Mouse (Mus musculus) telencephalon, adult 2 months (tissue): ENCODE measurements around the gene Gas2l1.
A peak's percentile ranks its signal among the peaks of the same experiment; 100 is the strongest.
"Not testable (repeated sequence)": the region's sequence is repeated elsewhere in the genome, so short reads cannot be mapped to it uniquely, and the experiment has no call there.

Experiments used
- DNase-seq: peaks from one replicate; pipeline ENCODE4 v3.0.0-alpha.2; 2011; ENCODE audit warnings: low read depth, low spot score

The Gas2l1 gene

DNA sequence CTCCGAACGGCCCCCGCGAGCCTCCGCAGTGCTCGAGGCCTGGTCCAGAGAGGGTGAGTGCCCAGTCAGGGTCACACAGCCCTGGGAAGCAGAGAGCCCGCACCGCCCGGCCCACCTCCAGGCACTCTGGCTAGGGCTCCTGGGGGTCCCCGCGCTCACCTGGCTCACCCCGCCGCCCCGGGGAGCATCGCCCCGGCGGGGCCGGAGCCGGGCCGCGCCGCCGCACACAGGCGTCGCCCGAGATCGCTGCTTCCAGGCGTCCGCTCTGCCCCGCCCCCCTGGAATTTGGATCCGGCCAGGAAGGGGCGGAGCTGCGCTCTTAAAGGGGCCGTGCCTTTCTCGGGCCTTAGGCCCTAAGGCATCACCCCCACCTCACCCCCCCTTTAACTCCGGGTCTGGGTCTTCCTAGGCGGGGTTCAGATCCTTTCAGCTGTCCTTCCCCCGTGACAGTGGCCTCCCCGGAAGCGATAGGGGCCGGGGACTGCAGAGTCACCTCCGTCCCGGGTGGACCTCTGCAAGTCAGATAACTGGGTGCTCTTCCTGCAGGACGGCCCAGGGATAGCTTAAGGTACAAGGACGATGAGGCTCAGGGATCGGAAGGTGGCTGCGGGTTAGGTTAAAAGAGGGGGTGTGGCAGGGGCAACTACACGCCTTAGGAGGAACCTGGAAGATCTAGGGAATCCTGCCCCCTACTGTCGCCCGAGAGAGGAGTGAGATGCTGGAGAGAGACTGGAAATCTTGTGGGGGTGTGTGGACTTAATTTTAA, at the start of gene Gas2l1:
Gas2l1 (minus strand) TSS at position 272 of the 766 bp plus-strand sequence.
- peak; percentile 93 for DNase-seq

DNA sequence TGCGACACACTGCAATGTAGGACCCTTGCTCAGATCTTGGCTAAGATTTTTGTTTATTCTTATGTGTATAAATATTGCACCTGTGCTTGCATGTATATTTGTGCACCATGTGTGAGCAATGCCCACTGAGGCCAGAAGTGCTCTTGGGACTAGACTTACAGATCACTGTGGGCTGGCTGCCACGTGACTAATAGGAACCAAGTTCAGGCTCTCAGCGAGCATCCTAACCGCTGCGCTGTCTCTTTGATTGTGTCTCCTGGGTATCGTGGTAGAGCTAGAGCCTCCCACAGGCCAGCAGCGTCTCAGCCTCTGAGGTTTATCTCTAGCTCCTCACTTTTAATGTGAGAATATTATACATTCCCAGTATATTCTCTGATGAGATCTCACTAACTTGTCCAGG, 48.5 kb upstream of the Gas2l1 start:
- DNase-seq: no peak

DNA sequence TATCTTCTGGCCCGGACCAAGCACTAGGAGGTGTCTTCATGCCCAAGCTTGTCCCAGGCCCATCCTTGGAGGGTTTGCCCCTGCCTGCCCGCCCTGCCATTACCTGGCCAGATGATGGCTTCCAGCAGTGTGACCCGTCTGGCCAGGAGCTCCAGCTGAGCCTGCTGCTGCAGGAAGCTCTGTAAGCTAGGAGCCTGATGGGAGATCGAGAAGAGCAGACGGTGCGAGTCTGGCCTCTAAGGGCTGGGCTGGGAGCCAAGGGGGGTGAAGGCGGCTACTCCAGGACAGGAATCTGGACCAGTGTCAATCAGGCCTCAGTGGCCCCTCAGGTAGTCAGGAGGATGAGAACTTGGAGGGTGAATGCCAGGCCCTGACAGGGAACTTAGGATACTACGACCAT, 44.3 kb upstream of the Gas2l1 start:
- DNase-seq: no peak

DNA sequence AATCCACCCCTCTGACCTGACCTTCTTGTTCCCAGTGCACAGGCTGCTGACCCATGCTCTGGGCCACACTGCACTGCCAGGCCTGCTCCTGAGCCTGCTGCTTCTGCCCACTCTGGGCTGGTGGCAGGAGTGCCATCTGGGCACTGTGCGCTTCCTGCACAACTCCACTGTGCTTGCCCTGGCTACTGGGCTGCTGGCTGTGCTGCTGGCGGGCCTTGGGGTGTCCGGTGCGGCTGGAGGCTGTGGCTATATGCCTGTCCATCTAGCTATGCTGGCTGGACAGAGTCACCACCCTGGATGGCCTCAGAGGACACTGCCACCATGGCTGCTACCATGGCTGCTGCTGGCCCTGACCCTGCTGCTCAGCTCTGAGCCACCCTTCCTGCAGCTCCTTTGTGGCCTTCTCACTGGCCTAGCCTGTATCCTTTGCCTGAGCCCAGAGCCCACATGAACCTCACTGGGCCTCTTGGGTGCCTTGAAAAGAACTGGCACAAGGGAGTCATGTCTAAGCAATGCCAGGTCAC, 38.9 kb upstream of the Gas2l1 start:
- DNase-seq: no peak

DNA sequence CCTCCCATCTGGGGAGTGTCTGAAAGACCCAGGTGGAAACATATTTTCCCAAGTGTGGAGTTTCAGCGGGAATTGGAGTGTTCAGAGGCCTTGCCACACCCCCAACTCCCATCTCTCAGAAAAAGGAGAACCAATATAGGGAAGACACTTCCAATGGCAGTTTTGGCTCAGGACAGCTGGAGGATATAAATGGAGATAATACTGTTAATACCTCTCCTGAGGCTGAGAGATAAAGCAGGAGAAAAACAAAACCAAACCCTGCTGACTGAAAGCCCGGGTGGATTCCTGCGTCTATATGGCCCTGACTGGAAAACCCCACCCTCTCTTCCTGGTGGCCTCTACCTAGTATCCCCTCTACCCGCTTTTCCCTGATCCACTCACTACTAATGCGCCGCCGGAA, 37.3 kb upstream of the Gas2l1 start:
- DNase-seq: no peak

DNA sequence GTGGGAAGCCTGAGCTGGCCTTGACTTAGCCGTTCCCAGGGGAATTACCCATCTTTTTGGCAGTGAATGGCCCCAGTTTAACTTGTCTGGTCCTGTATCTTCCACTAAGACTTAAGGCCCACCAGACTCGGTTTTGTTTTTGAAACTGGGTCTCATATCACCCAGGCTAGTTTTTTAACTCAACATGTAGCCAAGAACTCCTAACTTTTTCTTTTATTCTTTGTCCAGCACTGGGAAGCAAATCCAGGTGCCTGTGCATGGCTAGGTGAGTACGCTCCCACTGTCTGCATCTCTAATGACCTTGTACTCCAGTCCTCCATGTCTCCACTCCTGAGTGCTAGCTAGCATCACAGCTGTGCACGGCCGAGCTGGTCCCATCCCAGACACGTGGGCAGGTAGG, 36.5 kb upstream of the Gas2l1 start:
- DNase-seq: no peak

DNA sequence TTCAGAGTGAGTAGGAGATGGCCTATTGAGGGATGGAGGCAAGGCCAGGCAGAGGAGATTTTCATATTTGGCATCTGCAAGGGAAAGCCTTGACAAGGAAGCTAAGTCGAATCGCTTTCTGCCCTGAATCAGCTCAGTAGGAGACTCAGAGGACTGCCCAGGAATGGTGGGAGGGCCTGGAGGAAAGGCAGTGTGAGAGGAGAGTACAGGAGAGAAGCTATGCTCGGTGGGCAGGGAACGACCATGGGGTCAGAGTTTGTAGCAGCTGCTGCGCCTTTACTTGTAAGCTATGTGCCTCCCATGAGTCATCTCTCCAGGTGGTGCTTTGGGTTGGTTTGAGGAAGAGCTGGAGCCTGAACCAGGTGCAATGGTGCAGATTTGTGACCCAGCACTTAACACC, 35.7 kb upstream of the Gas2l1 start:
- DNase-seq: no peak

DNA sequence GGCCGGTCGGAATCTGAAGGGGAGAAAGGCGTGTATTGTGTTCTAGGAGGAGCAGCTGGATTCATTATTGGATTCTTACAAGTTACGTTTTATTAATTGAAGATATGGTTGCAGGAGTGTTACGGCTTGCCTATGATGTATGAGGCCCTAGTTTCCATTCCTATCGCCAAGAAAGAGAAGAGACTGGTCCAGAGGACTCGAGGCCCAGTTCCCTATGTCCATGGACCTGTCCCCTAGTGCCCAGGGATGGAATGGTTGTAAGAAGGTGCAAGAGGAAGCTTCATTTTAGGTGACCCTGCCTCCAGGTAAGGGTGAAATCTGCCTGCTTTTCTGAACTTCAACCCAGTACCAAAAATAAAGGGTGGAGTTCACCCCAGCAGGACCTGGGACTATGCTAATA, 35.2 kb upstream of the Gas2l1 start:
- DNase-seq: no peak

DNA sequence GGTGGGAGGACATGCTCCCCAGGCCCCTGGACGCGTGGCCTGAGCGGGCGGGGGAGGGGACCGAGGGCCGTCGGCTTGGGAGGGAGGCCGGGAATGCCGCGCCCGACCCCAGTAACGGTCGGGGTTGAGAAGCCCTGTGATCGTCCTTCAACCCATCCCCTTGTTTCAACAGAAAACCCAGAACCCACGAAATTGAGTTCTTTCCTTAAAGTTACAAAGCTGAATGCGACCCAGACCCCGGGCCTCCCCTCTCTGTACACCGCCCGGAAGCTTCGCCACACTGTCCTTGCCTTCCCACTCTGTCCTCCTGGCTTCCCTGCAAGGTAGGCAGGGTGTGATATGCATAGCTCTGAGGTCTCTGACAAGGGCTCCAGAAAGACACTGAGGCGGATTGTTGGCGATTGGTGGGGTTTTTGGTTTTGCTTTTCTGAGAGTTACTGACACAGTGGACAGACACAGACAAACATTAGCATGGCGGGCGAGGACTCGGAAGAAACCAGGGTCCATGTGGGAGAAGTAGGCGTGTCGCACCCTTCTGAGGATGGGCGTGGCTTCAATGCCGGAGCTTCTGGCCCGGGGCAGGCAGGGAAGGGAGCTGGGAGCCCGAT, 34.6 kb upstream of the Gas2l1 start:
- peak; percentile 57 for DNase-seq

DNA sequence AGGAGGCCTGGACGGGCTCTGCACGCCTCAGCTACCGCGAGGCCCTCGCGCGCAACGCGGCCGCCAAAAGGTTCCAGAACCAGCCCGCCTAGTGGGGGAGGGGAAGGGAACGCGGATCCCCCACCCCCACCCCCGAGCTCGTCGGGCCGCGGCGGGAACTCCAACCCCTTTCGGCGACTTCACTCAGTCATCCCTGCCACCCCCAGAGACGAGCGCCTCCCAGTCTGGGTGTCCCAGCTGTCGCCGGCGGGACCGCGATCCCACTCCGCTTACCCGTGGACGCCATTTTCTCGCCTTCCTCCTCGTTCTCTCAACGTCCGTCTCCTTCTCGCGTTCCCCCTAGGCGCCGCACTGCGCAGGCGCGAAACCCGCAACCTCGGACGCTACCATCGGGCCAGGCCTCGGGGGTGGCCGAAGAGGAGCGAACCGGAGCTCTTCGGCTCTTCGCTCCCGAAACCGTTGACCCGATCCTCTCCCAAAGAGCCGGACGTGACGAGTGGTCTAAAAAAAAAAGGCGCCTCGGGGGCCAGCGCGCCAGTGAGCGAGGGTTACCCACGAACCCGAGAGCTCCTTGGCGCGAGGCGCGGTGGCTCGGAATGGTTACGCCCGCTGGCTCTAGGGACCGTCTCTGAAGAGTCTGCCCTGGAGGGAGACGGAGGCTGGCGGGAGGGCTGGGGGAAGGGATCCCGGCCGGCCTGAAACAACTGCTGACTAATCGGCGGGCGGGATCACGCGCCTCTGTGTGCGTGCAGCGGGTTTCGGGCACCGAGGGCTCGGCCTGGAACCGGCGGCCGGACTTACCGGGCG, 33.8 kb upstream of the Gas2l1 start, which contains the start of the genes Rhbdd3 and Ewsr1:
Rhbdd3 (plus strand) TSS at position 191 of the 807 bp plus-strand sequence.
Ewsr1 (minus strand) TSS at position 531 of the 807 bp plus-strand sequence.
- peak; percentile 94 for DNase-seq

DNA sequence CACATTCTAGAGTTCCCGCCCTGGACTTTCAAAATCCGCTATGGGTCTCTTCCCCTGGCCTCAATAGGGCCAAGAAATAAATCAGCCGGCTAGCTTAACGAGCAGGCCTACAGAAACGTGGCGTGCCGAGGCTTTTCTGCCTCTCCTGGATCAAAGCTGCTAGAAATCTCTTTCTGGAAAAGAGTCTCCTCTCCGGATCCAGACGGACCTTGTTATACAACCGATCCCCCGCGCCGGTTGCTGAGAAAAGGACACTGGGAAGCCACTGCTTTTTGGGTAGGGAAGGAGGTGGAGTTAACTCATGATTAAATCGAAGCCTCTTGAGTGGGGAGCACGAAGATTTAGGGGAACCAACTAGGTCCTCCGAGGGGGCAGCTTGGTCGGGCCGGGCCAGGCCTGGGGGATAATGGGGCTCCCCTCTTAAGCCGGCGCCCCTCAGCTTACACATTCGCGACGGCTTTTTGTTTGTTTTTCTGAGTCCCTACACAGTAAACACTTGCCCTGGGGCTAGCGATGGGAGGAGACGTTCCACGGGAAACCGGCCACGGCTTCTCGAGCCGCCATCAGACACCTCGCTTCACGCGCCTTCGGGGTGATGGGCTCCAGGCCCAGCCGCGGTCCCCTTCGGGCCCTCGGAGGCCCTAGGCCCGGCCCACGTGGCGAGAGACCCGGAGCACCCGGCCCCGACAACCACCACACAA, 33.1 kb upstream of the Gas2l1 start:
- peak; percentile 54 for DNase-seq

DNA sequence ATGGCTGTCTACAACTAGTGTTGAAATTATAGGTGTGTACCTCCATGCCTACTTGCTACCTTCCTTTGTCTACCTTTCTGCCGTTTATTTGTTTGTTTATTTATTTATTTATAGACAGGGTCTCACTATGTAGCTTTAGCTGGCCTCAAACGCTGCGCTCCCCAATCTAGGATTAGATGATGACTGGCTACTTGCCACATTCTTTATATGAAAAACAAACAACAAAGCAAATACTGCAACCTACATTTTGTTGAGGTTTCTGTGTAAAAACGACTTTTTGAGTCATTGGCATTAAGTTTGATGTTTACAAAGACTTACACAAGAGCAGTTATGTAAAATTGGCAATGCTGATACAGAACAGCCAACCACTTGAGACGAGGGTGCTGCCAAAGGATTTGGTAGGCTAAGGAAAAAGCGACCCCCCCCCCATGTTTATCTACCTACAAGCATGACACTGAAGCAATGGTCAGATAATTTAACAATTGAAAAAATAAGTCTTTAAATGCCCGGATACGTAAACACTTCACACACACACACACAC, 31.4 kb upstream of the Gas2l1 start:
- no peak for DNase-seq

DNA sequence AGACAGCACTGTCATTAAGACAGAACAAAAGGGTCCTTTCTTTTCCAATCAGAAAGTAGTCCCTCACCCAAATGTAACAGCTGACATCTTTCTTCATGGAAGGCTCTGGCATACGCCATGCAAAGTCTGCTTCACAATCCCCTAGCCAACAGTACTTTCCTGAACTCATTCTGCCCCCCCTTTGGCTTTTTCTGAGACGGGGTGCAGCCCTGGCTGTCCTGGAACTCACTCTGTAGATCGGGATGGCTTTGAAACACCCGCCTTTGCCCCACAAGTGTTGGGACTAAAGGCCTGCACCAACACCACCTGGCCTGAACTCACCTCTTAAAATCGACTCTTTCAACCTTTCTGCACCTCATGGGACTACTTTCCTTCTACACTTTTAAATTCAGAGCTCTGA, 30.8 kb upstream of the Gas2l1 start:
- DNase-seq: no peak

DNA sequence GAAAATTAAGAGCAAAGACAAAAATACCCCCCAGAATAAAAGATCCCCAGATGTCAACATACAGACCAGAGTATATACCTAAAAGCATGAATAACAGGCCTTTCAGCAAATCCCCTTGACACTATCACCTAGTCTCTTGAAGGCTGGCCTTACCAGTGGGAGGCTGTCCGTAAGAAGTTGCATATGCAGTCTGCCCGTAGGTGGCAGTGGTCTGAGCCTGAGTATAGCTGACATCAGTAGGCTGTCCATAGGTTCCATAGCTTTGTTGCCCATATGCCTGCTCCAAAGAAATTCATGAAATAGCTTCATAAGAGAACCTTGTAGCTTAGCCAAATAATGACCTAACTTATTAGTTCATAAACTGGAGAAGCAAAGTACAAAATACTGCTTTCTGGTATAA, 26.6 kb upstream of the Gas2l1 start:
- DNase-seq: no peak

DNA sequence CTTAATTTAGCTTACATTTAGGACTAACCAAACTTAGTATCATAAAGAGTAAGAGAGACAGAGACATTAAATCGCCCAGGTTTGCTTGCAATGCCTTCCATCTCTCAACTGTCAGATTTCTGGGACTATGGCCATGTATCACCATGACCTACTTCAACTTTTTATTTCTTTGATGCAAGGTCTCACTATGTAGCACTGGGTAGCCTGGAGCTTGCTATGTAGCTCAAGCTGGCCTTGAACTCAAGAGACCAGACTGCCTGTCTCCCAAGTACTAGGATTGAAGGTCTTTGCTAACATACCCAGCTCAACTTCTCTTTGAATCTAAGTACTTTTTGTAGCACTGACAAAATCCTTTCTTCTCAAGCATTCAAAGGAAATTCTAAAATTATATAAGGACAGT, 24.0 kb upstream of the Gas2l1 start:
- no peak for DNase-seq

DNA sequence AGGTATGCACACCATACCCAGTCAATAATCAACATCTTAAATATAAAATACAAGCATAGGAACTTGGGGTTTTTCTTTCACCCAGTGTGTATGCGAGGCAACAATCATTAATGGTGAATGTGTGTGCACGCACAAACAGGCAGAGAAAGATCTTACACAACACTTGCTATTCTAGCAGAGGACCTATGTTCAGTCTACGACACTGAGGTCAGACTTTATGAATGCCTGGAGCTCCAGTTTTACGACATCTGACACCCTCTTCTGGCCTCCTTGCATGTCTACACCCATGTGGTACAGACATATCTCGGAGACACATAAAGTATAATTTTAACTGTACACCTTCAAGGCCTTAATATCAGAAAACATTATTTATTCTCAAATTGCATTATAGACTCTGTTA, 11.7 kb upstream of the Gas2l1 start:
- DNase-seq: not testable (repeated sequence)

DNA sequence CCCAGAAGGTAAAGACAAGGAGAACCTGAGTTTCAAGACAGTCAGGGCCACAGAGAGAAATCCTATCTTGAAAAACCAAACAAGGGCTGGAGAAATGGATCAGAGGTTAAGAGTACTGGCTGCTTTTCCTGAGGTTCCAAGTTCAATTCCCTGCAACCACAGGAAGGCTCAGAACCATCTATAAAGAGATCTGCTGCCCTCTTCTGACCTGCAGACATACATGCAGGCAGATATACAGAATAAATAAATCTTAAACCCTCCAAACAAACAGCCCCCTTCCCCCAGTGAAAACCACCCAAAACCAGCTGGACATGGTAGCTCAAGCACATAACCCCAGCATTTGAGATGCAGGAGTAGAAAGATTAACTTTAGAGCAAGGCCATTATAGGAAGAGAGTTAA, 10.6 kb upstream of the Gas2l1 start:
- no peak for DNase-seq

DNA sequence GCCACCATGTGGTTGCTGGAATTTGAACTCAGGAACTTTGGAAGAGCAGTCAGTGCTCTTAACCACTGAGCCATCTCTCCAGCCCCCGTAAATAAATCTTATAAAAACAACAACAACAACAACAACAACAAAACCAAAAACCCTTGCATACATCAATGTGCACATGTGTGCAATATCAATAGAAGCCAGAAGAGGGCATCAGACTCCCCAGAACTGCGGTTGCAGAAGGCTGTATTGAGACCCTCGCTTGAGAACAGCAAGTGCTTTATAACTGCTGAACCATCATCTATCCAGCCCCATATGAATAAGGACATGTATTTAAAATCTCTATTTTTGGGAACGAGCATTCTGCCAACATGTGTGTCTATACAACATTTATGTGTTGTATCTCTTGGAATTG, 9.8 kb upstream of the Gas2l1 start:
- no peak for DNase-seq

DNA sequence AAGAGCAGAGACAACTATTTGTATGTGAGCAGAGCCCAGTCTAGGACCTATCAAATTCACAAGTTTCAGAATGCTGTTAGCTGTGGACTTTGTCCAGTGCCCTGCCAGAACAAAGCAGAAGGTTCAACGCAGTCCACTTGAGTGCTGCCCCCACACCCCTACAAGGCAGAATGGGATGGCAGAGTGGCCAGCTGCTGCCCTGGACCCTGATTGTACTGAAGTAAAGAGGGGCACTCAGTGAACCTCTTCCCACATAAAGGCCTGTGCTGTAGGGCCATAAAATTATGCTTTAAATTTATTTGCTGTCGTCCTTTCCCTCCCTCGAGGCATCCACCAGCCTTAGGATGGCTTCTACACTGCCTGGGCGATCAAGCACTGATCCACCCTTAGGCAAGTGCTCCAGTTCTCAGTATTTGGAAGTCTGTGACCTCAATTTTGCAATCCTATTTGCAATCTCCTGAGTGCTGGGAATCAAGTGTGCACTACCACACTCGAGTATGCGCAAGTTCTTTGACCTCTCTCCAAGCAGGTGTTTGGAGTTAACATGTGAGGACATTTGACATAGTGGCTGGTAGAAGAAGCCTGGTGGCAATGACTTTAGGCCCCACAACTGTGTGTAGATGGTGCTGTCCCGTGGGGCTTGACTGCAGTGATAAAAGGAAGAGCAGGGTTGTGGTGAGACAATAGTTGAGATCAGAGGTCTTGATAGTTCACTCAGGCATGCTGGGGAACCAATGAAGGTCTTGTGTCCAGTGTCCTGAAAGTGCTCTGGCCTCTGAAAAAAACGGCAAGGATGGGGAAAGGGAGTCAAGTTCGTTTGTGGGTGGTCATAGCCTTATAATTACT, 3.2 kb upstream of the Gas2l1 start:
- no peak for DNase-seq

DNA sequence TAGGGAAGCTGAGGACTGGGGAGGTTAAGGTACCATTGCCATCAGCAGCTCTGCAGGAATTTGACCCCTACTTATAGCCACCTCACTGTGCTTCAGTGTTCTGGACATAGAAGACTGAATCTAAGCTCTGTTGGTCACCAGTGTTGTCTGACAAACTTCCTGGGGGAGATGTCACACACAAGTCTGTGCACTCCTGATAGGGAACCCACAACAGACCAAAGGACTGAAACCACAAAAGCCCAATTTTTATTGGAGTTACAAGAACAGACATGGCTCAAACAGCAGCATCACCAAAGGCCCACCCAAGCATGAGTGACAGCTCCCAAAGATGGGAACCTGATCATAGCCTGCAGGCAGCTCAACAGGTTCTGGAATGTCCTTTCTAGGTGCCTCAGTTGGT, 1.9 kb upstream of the Gas2l1 start:
- no peak for DNase-seq
